Mouse (Mus musculus) small intestine, adult 2 months (tissue): Measurements from ENCODE around the gene Cd3e. TPM values are rescaled to one million over a fixed set of nuclear protein-coding genes. Genes with fewer than 3 reads are reported as not detected.

Experiments used
- H3K27ac ChIP-seq: fragments of 200-500 bp; 2 replicates; pipeline ENCODE4 v1.5.1; 2012; ENCODE audit warnings: low read depth, low read length, control low read depth, inconsistent platforms; ENCODE audit not compliant: insufficient read depth
- H3K27me3 ChIP-seq: fragments of 200-500 bp; 2 replicates; pipeline ENCODE4 v1.6.1; 2012; ENCODE audit warnings: mild to moderate bottlenecking, moderate library complexity, low read length, inconsistent platforms; ENCODE audit not compliant: control insufficient read depth, insufficient read depth
- H3K36me3 ChIP-seq: fragments of 200-500 bp; 2 replicates; pipeline ENCODE4 v1.6.1; 2012; ENCODE audit warnings: mild to moderate bottlenecking, low read length, control low read depth, inconsistent platforms; ENCODE audit not compliant: control insufficient read depth, insufficient read depth
- H3K4me1 ChIP-seq: fragments of 200-500 bp; 2 replicates; pipeline ENCODE4 v1.6.1; 2012; ENCODE audit warnings: low read length, inconsistent platforms, mixed read lengths; ENCODE audit not compliant: control insufficient read depth, insufficient read depth, insufficient read length
- H3K4me3 ChIP-seq: fragments of 200-500 bp; 2 replicates; pipeline ENCODE4 v1.5.1; 2012; ENCODE audit warnings: low read depth, mild to moderate bottlenecking, control low read depth, inconsistent platforms, low read length, moderate library complexity
- CTCF ChIP-seq: fragments of 200-500 bp; IDR thresholded peaks from 2 replicates; pipeline ENCODE4 v1.5.1; 2012; ENCODE audit warnings: low read depth, mild to moderate bottlenecking, control low read depth, inconsistent platforms, low read length, moderate library complexity, mixed read lengths; ENCODE audit not compliant: insufficient replicate concordance, insufficient read length; ENCODE audit errors: extremely low read depth
- POLR2A ChIP-seq: fragments of 200-500 bp; IDR thresholded peaks from 2 replicates; pipeline ENCODE4 v1.6.1; 2012; ENCODE audit warnings: low read depth, mild to moderate bottlenecking, control low read depth, inconsistent platforms, low read length, moderate library complexity
- WGBS: fragments of 180-500 bp; shearing (Covaris S2); methylation state at CpG from one replicate; pipeline ENCODE4 v1.1.7; 2018; 5-methylcytosine and 5-hydroxymethylcytosine counted together
- polyA plus RNA-seq: library from polyadenylated mRNA; depleted of rRNA; stranded (reverse); fragments of >200 nt; gene quantifications from 2 replicates; pipeline ENCODE4 v1.2.3, GENCODE M21; 2012; rRNA removed

Cd3e gene
- polyA plus RNA-seq, 1 experiment, result 13.7 TPM

DNA sequence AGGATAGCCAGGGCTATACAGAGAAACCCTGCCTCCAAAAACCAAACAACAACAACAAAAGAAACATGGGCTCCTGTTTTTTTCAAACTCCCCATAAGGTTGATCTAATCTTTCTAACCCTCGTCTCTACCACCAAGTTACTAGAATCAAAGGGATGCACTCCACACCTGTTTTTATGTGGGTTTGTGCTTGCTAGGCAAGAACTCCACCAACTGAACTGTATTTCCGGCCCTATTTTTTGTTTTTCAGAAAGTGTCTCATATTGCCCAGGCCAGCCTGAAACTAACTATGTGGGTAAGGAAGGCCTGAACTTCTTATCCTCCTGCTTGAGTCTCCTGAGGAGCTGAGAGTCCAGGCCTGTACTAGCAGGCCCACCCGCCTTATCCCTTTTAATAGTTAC is 55.0 kb downstream of the Cd3e start:
- Histone ChIP-seq H3K36me3 (peaks cover 69% of the 10 kb centered on the region), H3K27ac (no peak overlapping the region), H3K27me3 (no peaks in the 10 kb centered on the region), H3K4me1 (peaks cover 2% of the 10 kb centered on the region; the same call in 1 of the 2 replicates), H3K4me3 (no peak overlapping the region)
- TF ChIP-seq POLR2A, result no peak
- TF ChIP-seq CTCF, result no peak
- WGBS, result 90% methylated on average over 3 of the region's 3 CpGs

Other genes with a start within 250 kb of the Cd3e start
- 19.3 and 47.9 TPM in 2 replicates for gene Arcn1, start 241.8 kb downstream of the Cd3e start, polyA plus RNA-seq
- gene Ift46, start 241.7 kb downstream of the Cd3e start, polyA plus RNA-seq, result 13.4 and 26.2 TPM in 2 replicates
- 2.9 and 6.9 TPM in 2 replicates for gene Tmem25, start 210.3 kb downstream of the Cd3e start, polyA plus RNA-seq
- 2.1 and 9.4 TPM in 2 replicates for gene Ttc36, start 206.6 kb downstream of the Cd3e start, polyA plus RNA-seq
- gene Kmt2a, start 128.3 kb downstream of the Cd3e start, polyA plus RNA-seq, result 6.8 and 12.2 TPM in 2 replicates
- 72.7 and 102 TPM in 2 replicates for gene Atp5l, start 88.9 kb downstream of the Cd3e start, polyA plus RNA-seq
- gene Ube4a, start 44.0 kb downstream of the Cd3e start, polyA plus RNA-seq, result 4.9 and 7.1 TPM in 2 replicates
- gene Cd3g, start 29.2 kb downstream of the Cd3e start, polyA plus RNA-seq, result 2.8 and 4.0 TPM in 2 replicates
- 3.3 and 3.8 TPM in 2 replicates for gene Cd3d, start 27.8 kb downstream of the Cd3e start, polyA plus RNA-seq
- 5.3 and 8.2 TPM in 2 replicates for gene Mpzl2, start 30.2 kb upstream of the Cd3e start, polyA plus RNA-seq
- 11.1 and 12.2 TPM in 2 replicates for gene Mpzl3, start 45.6 kb upstream of the Cd3e start, polyA plus RNA-seq
- 2.5 and 3.9 TPM in 2 replicates for gene Jaml, start 69.6 kb upstream of the Cd3e start, polyA plus RNA-seq
- gene Scn2b, start 108.2 kb upstream of the Cd3e start, polyA plus RNA-seq, result 0.27 and 0.98 TPM in 2 replicates
- gene Scn4b, start 128.8 kb upstream of the Cd3e start, polyA plus RNA-seq, result 0.06 and 0.09 TPM in 2 replicates
- gene BC049352, start 172.4 kb upstream of the Cd3e start, polyA plus RNA-seq, result 0.10 TPM in 1 of 2 replicates, not detected in the other
- gene Tmprss4, start 194.5 kb upstream of the Cd3e start, polyA plus RNA-seq, result 65.3 and 108 TPM in 2 replicates